Mouse (Mus musculus): ENCODE data around the gene Spg21. TPM values are rescaled to one million over a fixed set of nuclear protein-coding genes. Genes with fewer than 3 reads are reported as not detected.

Spg21 gene
- polyA plus RNA-seq, 1 experiment = 41.5 TPM

DNA sequence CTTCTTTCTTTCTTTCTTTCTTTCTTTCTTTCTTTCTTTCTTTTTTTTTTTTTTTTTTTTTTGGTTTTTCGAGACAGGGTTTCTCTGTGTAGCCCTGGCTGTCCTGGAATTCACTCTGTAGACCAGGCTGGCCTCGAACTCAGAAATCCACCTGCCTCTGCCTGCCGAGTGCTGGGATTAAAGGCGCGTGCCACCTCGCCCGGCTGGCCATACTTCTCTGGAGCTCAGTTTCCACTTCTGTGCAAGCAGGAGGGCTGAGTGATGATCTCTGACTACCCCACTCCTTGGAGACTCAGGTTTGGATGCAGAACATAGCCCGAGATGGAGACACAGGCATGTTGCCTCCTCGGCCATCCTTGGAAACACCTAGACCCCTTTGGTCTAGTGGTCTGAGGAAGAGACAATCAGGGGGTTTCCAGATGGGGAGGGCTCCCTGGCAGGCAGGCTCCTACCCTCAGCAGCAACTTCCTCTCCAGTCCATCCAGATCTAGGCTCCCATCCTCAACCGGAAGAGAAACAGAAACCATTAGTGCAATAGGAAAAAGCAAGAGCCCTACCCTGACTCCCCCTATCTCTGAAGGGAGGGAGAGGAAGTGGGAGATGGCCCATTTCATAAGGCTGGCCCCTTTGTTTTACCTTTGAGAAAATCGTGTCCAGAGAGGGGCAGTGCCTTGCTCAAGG, 75.2 kb downstream of the Spg21 start:
- no peak for DNase-seq (ENCODE audit: low read depth)

DNA sequence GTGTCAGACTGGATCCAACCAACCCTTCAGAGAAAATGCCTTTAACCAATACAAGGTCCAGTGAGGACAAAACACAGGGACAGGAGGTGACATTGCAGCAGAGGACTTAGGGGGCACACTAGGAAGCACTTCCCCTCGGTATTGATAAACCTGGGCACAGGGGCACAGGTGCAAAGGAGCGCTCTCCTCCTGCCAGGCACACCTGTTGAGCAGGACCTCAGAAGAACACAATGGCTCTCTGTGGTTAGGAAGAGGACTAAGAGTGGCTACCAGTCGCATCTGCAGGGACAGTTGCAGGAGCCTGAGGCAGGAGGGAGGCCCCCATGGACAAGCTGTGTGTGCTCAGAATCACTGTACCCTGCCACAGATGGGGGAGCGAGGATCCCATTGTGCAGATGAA, 75.7 kb downstream of the Spg21 start:
- no peak for DNase-seq (ENCODE audit: low read depth)

Other genes starting within 250 kb of the Spg21 start
- gene Cilp, start 195.8 kb upstream of the Spg21 start, polyA plus RNA-seq (2012; rRNA removed) = 21.1 and 31.7 TPM in 2 replicates
- 11.5 and 11.6 TPM in 2 replicates for gene Clpx, start 166.7 kb upstream of the Spg21 start, polyA plus RNA-seq (2012; rRNA removed)
- gene Pdcd7, start 114.8 kb upstream of the Spg21 start, polyA plus RNA-seq (2012; rRNA removed) = 6.5 and 9.1 TPM in 2 replicates
- gene Ubap1l, start 99.9 kb upstream of the Spg21 start, polyA plus RNA-seq (2012; rRNA removed) = 0.15 and 0.20 TPM in 2 replicates
- 0.79 and 0.99 TPM in 2 replicates for gene Kbtbd13, start 69.3 kb upstream of the Spg21 start, polyA plus RNA-seq (2012; rRNA removed)
- gene Rasl12, start 62.4 kb upstream of the Spg21 start, polyA plus RNA-seq (2012; rRNA removed) = 35.6 and 36.9 TPM in 2 replicates
- gene Slc51b, start 38.0 kb upstream of the Spg21 start, polyA plus RNA-seq (2012; rRNA removed) = not detected in 2 replicates
- gene Mtfmt, start 25.2 kb upstream of the Spg21 start, polyA plus RNA-seq (2012; rRNA removed) = 9.3 and 11.4 TPM in 2 replicates
- gene Ankdd1a, start 59.2 kb downstream of the Spg21 start, polyA plus RNA-seq (2012; rRNA removed) = 0.30 and 0.70 TPM in 2 replicates
- gene Plekho2, start 119.1 kb downstream of the Spg21 start, polyA plus RNA-seq (2012; rRNA removed) = 22.4 and 23.6 TPM in 2 replicates
- gene Pif1, start 126.2 kb downstream of the Spg21 start, polyA plus RNA-seq (2012; rRNA removed) = 0.19 and 0.32 TPM in 2 replicates
- 35.9 and 48.5 TPM in 2 replicates for gene Rbpms2, start 168.7 kb downstream of the Spg21 start, polyA plus RNA-seq (2012; rRNA removed)
- 97.5 and 99.6 TPM in 2 replicates for gene Oaz2, start 207.1 kb downstream of the Spg21 start, polyA plus RNA-seq (2012; rRNA removed)